Mouse (Mus musculus) ES-Bruce4 (cell line): ENCODE data around the gene Cux1.

Experiments used
- CTCF ChIP-seq: IDR thresholded peaks from one replicate; pipeline ENCODE4 v1.8.1; 2011; ENCODE audit warnings: low read depth, low read length
- EP300 ChIP-seq: IDR thresholded peaks from 2 replicates; pipeline ENCODE4 v1.6.1; 2011; ENCODE audit warnings: low read depth, low read length; ENCODE audit not compliant: insufficient read depth
- POLR2A ChIP-seq: IDR thresholded peaks from one replicate; pipeline ENCODE4 v1.8.1; 2011; ENCODE audit warnings: low read length; ENCODE audit not compliant: insufficient read depth

DNA sequence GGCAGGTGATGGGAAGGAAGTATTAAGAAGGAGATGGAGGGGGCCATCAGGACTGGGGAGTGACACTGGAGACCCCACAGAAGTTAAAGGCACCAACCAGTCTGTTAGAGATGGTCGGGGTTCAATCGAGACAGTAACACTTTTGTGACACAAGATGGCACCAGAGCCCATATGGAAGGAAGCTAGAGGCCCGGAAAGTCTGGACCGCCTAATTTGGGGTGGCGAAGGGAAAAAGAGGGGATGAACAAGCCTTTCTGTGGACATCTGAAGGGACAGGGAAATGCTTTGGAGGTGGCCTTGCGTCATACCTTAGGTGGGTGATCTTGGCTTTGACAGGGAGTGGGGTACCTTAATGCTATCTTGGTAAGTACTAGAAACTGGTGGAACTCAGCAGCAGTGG is 285.9 kb downstream of the Cux1 start:
- TF ChIP-seq CTCF = peak; percentile 45
- no peak for TF ChIP-seq POLR2A
- no peak for TF ChIP-seq EP300
